Mouse (Mus musculus) layer of hippocampus, postnatal 36 days (tissue): ENCODE measurements around the gene 4930412O13Rik. TPM values are rescaled to one million over a fixed set of nuclear protein-coding genes. Genes with fewer than 3 reads are reported as not detected.

Experiments used
- DNase-seq, 2 experiments: peaks; one replicate each; pipeline ENCODE4 v3.0.0; 2022
- total RNA-seq, 2 experiments: library from RNA; stranded (reverse); gene quantifications; 2 replicates each; pipeline ENCODE4 v1.2.3; 2021

The 4930412O13Rik gene
- total RNA-seq, 2 experiments from 2014 or later: not detected

GRCm38 (mm10) chr2:9880271-9880670, 781 bp upstream of the 4930412O13Rik start:
- DNase-seq: no peak

- no peak for DNase-seq
These were observed 565 bp downstream of the 4930412O13Rik start for GRCm38 (mm10) chr2:9881611-9882023.

- no peak for DNase-seq
These were observed 1.4 kb downstream of the 4930412O13Rik start for GRCm38 (mm10) chr2:9882371-9882925.

GRCm38 (mm10) chr2:9882926-9883802, 2.1 kb downstream of the 4930412O13Rik start:
- no peak for DNase-seq

GRCm38 (mm10) chr2:9883803-9884532, 2.9 kb downstream of the 4930412O13Rik start:
- no peak for DNase-seq

GRCm38 (mm10) chr2:9884533-9885216, 3.6 kb downstream of the 4930412O13Rik start:
- no peak for DNase-seq

GRCm38 (mm10) chr2:9885217-9885770, 4.2 kb downstream of the 4930412O13Rik start:
- no peak for DNase-seq

GRCm38 (mm10) chr2:9886031-9886430, 5.0 kb downstream of the 4930412O13Rik start:
- DNase-seq: no peak

GRCm38 (mm10) chr2:9886921-9887610, 6.0 kb downstream of the 4930412O13Rik start:
- no peak for DNase-seq

- no peak for DNase-seq
These were observed 6.6 kb downstream of the 4930412O13Rik start for GRCm38 (mm10) chr2:9887636-9888035.

GRCm38 (mm10) chr2:9888913-9889650, 8.0 kb downstream of the 4930412O13Rik start, which contains the start of gene 9230102O04Rik:
Gene 9230102O04Rik (minus strand): TSS chr2:9889540.
- DNase-seq: no peak

- no peak for DNase-seq
These were observed 8.7 kb downstream of the 4930412O13Rik start, which contains the start of gene Gata3 for GRCm38 (mm10) chr2:9889651-9890183. Gene Gata3 (minus strand): TSS chr2:9890034.

- DNase-seq: no peak
These were observed 9.2 kb downstream of the 4930412O13Rik start for GRCm38 (mm10) chr2:9890251-9890650.

- no peak for DNase-seq
These were observed 9.9 kb downstream of the 4930412O13Rik start for GRCm38 (mm10) chr2:9890906-9891305.

GRCm38 (mm10) chr2:9892541-9892940, 11.5 kb downstream of the 4930412O13Rik start:
- no peak for DNase-seq

- DNase-seq: no peak
These were observed 12.4 kb downstream of the 4930412O13Rik start for GRCm38 (mm10) chr2:9893272-9893953.

- no peak for DNase-seq
These were observed 14.0 kb downstream of the 4930412O13Rik start for GRCm38 (mm10) chr2:9894836-9895593.

GRCm38 (mm10) chr2:9896097-9896770, 15.2 kb downstream of the 4930412O13Rik start:
- no peak for DNase-seq
